Mouse (Mus musculus) forebrain, embryonic 13.5 days (tissue): ENCODE measurements at regions not wholly inside any gene's neighbourhood (a gene's known extent, or its start where the extent isn't known, plus 50 kb on each side); places are given as distances from the start of the nearest gene placed in this dataset.
A peak's percentile ranks its signal among the peaks of the same experiment; 100 is the strongest.

Source experiments
- ATAC-seq: fragments of 200-750 bp; cut with Nextera tagmentation; 2 replicates; pipeline ENCODE4 v1.8.0; 2017
- H3K27ac ChIP-seq: fragments of 300-500 bp; sonication (generic); 2 replicates; pipeline ENCODE4 v1.5.1; 2015; ENCODE audit warnings: inconsistent platforms, mild to moderate bottlenecking, moderate library complexity
- H3K27me3 ChIP-seq: fragments of 300-500 bp; sonication (generic); 2 replicates; pipeline ENCODE4 v1.6.1; 2015; ENCODE audit warnings: mild to moderate bottlenecking, inconsistent platforms
- H3K36me3 ChIP-seq: fragments of 300-500 bp; sonication (generic); 2 replicates; pipeline ENCODE4 v1.6.1; 2015; ENCODE audit warnings: mild to moderate bottlenecking, inconsistent platforms; ENCODE audit not compliant: poor library complexity, severe bottlenecking
- H3K4me1 ChIP-seq: fragments of 300-500 bp; sonication (generic); 2 replicates; pipeline ENCODE4 v1.6.1; 2015; ENCODE audit warnings: inconsistent platforms
- H3K4me2 ChIP-seq: fragments of 300-500 bp; sonication (generic); 2 replicates; pipeline ENCODE4 v1.6.1; 2015; ENCODE audit warnings: inconsistent platforms, mild to moderate bottlenecking, moderate library complexity
- H3K4me3 ChIP-seq: fragments of 300-500 bp; sonication (generic); 2 replicates; pipeline ENCODE4 v1.5.1; 2015; ENCODE audit warnings: mild to moderate bottlenecking, inconsistent platforms
- H3K9ac ChIP-seq: fragments of 300-500 bp; sonication (generic); 2 replicates; pipeline ENCODE4 v1.6.1; 2015; ENCODE audit warnings: mild to moderate bottlenecking, inconsistent platforms
- H3K9me3 ChIP-seq: fragments of 300-500 bp; sonication (generic); replicated peaks from 2 replicates; pipeline ENCODE4 v1.6.1; 2016; ENCODE audit warnings: inconsistent platforms
- WGBS: fragments of 180-500 bp; shearing (Covaris S2); methylation state at CpG from one replicate; pipeline ENCODE4 v1.1.7; 2015; 5-methylcytosine and 5-hydroxymethylcytosine counted together

DNA sequence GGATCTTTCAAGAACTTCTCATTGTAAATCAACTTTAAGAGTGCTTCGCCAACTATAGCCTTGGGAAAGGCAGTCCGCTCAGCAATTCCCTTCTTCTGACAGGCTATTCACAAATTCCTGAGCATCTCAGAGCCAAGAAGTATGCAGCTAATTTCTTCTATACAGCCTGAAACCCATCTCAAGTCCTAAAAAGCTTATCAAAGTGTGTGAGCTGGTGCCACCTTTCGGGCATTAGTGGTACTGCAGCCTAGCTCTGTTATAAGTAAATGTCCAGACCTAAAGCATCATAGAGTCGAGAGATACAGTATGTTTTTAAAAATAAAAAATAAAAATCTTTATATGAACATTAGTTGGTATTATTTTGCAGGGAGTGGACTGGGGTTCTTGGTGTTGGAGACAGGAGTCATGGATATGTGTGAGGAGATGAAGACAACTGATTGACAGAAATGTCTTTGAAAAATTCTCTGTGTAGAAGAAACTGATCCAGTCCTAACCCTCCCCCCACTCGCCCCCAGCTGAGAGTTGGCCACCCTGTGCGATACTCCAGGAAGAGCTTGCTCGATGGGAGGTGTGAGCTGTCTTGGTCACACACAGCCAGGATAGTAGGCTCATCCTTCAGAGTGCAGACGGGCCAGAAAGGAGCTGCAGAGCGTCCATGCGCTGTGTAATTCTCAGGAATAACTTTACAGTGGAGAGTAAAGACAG is 56.4 kb downstream of the Bod1 start:
- no peaks in the 10 kb centered on the region for H3K9me3 ChIP-seq
- H3K9ac ChIP-seq: no peak overlapping the region
- H3K36me3 ChIP-seq: no peaks in the 10 kb centered on the region
- peak; percentile 68 for ATAC-seq
- H3K4me3 ChIP-seq: no peak overlapping the region
- 56% methylated on average over 10 of the region's 10 CpGs for WGBS
- H3K27ac ChIP-seq: no peak overlapping the region
- H3K27me3 ChIP-seq: no peaks in the 10 kb centered on the region
- no peaks in the 10 kb centered on the region for H3K4me1 ChIP-seq
- no peak overlapping the region for H3K4me2 ChIP-seq

DNA sequence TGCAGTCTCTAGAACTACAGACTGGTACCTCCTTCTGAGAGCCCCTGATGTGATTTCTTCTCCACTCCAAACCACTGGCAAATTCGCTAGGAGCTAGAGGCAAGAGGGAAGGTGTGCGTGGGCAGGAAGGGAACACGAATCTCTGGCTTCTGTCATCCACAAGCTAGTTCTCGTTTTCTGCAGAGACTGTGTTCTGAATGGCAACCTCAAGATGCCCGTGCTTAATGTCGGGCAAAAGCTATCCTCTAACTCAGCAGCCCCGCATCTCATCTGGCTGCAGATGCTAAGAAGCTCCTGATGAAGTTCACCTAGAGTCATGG is 57.3 kb downstream of the Bod1 start:
- ATAC-seq: no peak
- no peak overlapping the region for H3K27ac ChIP-seq
- 88% methylated on average over 7 of the region's 7 CpGs for WGBS
- H3K4me2 ChIP-seq: no peak overlapping the region
- H3K4me3 ChIP-seq: no peak overlapping the region
- H3K27me3 ChIP-seq: no peaks in the 10 kb centered on the region
- no peaks in the 10 kb centered on the region for H3K36me3 ChIP-seq
- H3K4me1 ChIP-seq: no peaks in the 10 kb centered on the region
- no peaks in the 10 kb centered on the region for H3K9me3 ChIP-seq
- H3K9ac ChIP-seq: no peak overlapping the region

DNA sequence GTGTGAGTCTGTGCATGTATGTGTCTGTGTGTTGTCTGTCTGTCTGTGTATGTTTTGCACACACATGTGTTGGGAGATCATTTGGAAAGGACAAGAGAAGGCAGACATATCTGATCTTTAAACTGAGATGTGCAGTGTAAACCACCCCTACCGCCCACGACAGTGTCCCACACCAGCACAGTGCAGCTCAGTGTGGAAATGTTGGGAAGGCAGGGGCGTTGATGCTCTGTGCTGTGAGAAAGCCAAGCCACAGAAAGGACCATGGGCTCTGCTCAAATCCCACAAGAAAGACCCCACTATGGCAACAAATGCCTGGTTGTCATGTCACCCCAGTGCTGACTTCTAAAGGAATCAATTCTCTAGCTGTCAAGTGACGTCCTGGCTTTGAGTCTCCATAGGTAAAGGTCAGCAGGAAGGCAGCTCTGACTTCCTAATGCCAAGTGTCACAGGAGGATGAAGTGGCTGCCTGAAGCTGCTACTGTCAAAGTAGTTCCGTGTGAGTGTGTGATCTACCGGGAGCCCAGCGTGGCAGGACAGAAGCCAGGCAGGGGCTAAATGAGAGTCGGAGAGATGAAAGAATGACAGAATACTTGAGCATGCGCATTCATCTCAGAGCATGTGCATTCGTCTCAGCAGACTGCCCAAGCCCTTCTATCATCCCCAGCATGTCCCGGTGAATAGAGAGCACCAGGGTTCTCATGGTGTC is 57.8 kb downstream of the Bod1 start:
- Histone ChIP-seq H3K9me3 (no peaks in the 10 kb centered on the region), H3K4me3 (no peak overlapping the region), H3K36me3 (no peaks in the 10 kb centered on the region), H3K4me2 (no peak overlapping the region), H3K4me1 (no peaks in the 10 kb centered on the region), H3K27me3 (no peaks in the 10 kb centered on the region), H3K27ac (no peak overlapping the region), H3K9ac (no peak overlapping the region)
- ATAC-seq: no peak
- WGBS: 70% methylated on average over 11 of the region's 11 CpGs

DNA sequence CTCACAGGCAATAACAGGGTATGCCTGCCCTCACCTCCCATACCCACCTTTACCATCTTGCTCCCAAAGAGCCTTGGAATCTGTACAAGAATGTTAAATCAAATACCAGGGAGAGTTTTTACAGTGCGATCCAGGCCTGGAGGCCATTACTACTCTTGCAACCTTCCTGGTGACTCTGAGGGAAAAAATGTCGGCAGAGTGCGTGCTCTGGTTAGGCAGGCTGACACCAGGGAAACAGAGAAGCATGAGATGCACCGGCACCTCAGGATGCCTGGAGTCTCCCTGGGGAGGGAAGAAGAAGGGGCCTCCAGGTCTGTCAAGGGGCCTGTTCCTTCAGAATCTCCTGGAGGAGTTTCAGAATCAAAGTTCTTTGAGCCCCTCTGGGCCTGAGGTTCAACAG is 63.2 kb downstream of the Bod1 start:
- H3K4me1 ChIP-seq: no peaks in the 10 kb centered on the region
- no peaks in the 10 kb centered on the region for H3K36me3 ChIP-seq
- WGBS: 90% methylated on average over 4 of the region's 4 CpGs
- no peak overlapping the region for H3K27ac ChIP-seq
- H3K9me3 ChIP-seq: no peaks in the 10 kb centered on the region
- no peak overlapping the region for H3K4me2 ChIP-seq
- H3K4me3 ChIP-seq: no peak overlapping the region
- H3K27me3 ChIP-seq: no peaks in the 10 kb centered on the region
- no peak for ATAC-seq
- no peak overlapping the region for H3K9ac ChIP-seq

DNA sequence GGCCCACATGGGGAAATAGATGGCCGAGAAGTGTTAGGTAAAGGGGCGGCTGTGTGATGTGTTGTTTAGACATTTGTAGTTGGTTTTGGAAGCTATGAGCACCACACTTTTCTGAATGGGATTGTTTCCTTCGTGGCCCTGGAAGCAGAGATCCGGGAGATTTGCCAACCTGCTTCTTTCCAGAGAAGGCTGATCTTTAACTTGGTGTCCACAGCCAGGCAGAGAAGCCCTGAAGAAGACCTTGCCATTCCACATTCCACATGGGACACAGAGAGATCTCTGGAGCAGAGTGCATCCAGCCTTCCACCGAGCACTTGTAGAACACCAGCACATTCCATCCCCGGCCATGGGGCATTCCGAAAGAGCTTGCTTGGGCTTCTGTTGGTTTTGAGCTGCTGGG is 70.2 kb downstream of the Bod1 start:
- no peak for ATAC-seq
- Histone ChIP-seq H3K27me3 (no peaks in the 10 kb centered on the region), H3K36me3 (no peaks in the 10 kb centered on the region), H3K9me3 (no peaks in the 10 kb centered on the region), H3K27ac (no peak overlapping the region), H3K4me1 (no peaks in the 10 kb centered on the region), H3K4me2 (no peak overlapping the region), H3K9ac (no peak overlapping the region), H3K4me3 (no peak overlapping the region)
- 90% methylated on average over 7 of the region's 7 CpGs for WGBS

DNA sequence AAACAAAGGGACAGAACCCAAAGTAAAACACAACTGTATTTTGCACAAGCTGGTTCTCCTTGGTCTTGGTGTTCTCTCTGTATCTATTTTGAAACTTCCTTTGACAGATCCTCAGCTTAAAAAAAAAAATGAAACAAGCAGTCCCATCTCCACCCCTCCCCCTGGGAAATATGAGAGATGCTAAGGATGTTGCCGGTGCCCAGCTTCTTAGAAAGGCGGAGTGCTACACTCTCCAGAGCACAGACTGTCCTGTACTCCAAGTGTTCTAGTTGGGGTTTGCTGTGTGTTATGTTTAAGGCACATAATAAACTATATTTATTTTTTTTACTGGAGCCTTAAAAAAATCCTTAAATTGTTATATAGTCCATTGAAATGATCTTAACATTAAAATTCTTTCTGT is 78.1 kb downstream of the Bod1 start:
- no peaks in the 10 kb centered on the region for H3K27me3 ChIP-seq

DNA sequence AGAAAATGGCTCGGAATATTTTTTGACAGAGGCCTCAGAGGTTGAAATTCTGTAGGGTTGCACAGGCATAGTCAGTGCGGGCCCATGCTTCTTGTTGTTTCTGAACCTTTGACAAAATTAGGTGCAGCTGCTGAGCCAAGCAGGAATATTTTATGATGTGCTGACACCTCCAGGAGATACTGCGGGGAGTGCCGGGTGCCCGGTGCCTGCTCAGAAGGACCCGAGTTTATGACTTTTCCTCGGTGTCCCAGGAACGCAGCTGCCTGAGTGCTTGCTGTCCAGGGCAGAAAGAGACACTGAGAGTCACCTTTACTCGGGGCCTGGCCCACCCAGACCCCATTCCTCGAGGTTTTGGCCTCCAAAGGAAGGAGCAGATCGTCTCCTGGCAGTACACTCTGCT is 79.6 kb downstream of the Bod1 start:
- whole genome bisulfite sequencing: 85% methylated on average over 11 of the region's 11 CpGs
- H3K36me3 ChIP-seq: no peaks in the 10 kb centered on the region
- H3K4me2 ChIP-seq: no peak overlapping the region
- H3K9me3 ChIP-seq: no peaks in the 10 kb centered on the region
- H3K27ac ChIP-seq: no peak overlapping the region
- H3K27me3 ChIP-seq: no peaks in the 10 kb centered on the region
- no peak overlapping the region for H3K9ac ChIP-seq
- ATAC-seq: no peak
- H3K4me1 ChIP-seq: no peaks in the 10 kb centered on the region
- H3K4me3 ChIP-seq: no peak overlapping the region

More for the DNA sequence above, 78.1 kb downstream of the Bod1 start:
- Histone ChIP-seq H3K4me3 (no peak overlapping the region), H3K9me3 (no peaks in the 10 kb centered on the region), H3K4me1 (no peaks in the 10 kb centered on the region), H3K27ac (no peak overlapping the region), H3K36me3 (no peaks in the 10 kb centered on the region), H3K4me2 (no peak overlapping the region), H3K9ac (no peak overlapping the region)
- ATAC-seq: no peak
- 90% methylated on average over 2 of the region's 2 CpGs for WGBS

DNA sequence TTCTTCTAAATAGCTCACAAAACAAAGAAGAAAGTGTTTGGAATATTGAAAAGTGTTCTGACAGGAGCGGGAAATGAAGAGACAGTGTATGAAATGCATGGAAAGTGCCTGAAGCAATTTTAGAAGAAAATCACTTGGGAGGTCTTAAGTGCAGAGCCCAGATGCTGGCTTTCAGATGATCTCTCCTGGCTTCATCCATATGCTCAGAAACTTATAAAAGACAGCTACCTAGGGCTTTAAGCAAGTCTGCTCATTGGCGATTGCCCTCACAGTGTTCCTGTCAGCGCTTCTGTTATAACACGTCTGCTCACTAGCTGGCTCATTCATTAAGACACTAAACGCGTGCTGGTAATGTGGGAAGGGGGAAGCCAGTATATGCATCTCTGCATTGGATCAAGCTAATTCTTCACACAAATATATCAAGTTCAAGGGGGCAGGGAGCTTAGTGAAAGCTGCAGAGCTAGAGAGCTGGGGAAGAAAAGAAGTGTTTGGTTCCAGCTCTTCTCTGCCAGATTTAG is 80.6 kb downstream of the Bod1 start:
- Histone ChIP-seq H3K4me3 (no peak overlapping the region), H3K9ac (no peak overlapping the region), H3K36me3 (no peaks in the 10 kb centered on the region), H3K9me3 (no peaks in the 10 kb centered on the region), H3K27ac (no peak overlapping the region), H3K4me2 (no peak overlapping the region), H3K4me1 (no peaks in the 10 kb centered on the region), H3K27me3 (no peaks in the 10 kb centered on the region)
- 71% methylated on average over 6 of the region's 6 CpGs for WGBS
- no peak for ATAC-seq

DNA sequence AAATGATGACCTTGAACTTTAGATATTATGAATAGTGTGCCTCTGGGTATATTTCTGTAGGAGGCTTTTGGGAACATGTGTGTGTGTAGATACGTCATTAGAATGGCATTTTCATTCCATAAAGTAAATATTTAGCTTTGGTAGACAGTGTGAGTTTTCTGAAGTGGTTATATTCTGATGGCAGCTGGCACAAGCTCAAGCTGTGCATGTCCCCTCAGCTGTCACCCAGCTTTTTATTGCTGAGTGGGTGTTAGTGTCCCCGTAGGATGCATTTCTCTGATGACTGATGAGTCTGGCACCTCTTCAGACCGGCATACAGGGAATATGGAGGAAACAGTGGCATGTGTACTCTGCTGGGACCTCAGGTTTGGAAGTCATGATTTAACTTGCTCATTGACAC is 96.7 kb downstream of the Bod1 start:
- Histone ChIP-seq H3K9me3 (no peaks in the 10 kb centered on the region), H3K4me1 (no peaks in the 10 kb centered on the region), H3K4me3 (no peak overlapping the region), H3K27me3 (no peaks in the 10 kb centered on the region), H3K36me3 (no peaks in the 10 kb centered on the region), H3K9ac (no peak overlapping the region), H3K4me2 (no peak overlapping the region), H3K27ac (no peak overlapping the region)
- WGBS: 81% methylated on average over 3 of the region's 3 CpGs
- ATAC-seq: no peak

DNA sequence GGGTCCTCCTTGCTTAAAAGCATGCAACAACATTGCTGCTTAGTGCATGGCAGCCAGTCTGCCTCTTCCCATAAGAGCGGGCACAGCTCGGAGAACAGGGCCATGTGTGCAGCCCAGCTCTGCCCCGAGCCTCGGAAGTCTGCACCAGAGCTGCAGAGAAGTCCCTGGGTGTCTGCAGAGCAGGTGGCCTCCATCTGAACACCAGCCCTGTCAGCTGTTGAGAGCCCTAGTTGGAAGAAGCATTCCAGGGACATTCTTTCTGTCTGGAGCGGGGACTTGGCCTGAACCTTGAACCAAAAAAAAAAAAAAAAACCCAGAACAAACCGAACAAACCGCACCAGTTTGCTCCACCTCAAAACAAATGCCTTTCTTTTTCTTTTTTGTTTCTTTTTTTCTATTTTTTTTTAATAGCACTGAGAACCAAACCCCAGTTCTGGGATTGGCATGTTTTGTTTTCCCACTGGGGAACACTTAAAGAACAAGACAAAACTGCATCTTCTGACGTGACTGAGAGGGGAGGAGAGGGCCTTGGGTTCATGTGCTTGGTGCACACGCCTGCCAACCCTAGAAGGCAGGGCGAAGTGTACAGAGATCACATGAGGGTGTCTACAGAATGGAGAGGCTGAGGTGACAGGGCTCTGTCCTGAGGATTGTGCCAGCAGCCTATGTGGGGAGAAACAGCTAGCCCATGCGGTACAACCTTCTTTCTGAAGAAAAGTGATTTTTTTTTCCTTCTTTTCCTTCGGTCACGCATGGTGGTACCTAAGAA is 106.8 kb downstream of the Bod1 start:
- Histone ChIP-seq H3K27me3 (no peaks in the 10 kb centered on the region), H3K4me1 (no peaks in the 10 kb centered on the region), H3K4me3 (no peak overlapping the region), H3K9ac (no peak overlapping the region), H3K4me2 (no peak overlapping the region), H3K36me3 (no peaks in the 10 kb centered on the region), H3K27ac (no peak overlapping the region), H3K9me3 (no peaks in the 10 kb centered on the region)
- WGBS: 85% methylated on average over 13 of the region's 13 CpGs
- ATAC-seq: no peak

DNA sequence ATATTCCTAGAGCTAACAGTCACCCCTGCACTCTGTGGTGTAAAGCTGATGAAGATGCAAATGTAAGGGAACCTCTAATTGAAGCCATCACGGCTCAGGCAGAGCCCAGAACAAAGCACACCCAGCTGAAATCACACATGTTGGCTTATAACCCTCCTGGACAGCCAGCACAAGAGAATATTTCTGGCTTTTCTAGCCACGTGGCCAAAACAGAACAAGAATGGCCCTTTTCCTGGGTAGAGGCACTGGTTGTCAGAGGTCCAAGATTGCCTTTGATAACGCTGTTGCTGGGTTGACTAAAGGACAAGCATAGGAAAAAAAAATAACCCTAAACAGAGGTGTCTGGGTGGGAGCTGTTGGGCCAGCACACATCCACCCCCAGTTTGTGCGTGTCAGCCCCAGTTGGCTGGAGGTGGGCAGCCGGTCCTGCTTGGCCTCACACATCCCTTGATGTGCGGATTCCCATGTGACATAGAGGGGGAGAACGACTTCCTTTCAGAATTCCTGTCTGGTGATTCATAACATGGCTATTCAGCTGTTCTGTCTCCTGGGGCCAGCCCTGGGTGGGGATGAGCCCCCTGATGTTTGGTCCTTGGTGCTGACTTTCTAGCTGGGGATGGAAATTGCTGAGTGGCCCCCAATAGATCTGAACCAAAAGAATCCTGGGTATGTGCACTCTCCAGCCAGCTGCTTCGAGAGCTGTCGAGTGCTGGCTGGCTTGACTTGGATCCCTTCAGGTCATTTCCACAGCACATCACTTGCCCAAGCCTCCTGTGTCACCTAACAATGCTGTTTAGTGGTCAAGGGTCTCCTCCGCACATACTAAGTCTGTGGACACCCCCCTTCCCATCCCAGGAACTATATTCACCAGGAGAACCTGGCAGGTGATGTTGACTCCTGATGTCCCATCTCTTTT is 107.6 kb downstream of the Bod1 start:
- Histone ChIP-seq H3K27me3 (no peaks in the 10 kb centered on the region), H3K36me3 (no peaks in the 10 kb centered on the region), H3K4me2 (no peak overlapping the region), H3K9me3 (no peaks in the 10 kb centered on the region), H3K4me1 (no peaks in the 10 kb centered on the region), H3K4me3 (no peak overlapping the region), H3K9ac (no peak overlapping the region), H3K27ac (no peak overlapping the region)
- no peak for ATAC-seq
- WGBS: 79% methylated on average over 10 of the region's 10 CpGs

DNA sequence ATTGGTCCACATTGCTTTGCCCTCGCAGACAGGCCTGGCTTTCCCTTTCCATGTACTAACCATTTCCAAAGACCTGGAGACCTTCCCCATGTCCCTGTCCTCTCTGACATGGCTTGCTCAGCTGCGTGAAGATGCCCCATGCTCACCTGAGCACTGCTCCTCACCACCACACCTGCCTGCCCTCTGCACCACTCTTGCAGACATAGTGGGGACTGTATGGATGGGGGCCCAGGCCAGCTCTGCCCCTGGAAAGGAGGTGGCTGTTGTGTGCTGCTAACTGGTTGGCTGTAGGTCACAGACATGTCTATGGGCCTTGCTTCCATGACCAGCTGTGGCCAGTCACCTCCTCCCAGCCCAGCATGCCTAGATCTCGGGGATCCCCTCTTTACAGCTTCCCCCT is 108.7 kb downstream of the Bod1 start:
- no peak for ATAC-seq
- Histone ChIP-seq H3K4me2 (no peak overlapping the region), H3K27ac (no peak overlapping the region), H3K36me3 (no peaks in the 10 kb centered on the region), H3K4me3 (no peak overlapping the region), H3K9ac (no peak overlapping the region), H3K4me1 (no peaks in the 10 kb centered on the region), H3K9me3 (no peaks in the 10 kb centered on the region), H3K27me3 (no peaks in the 10 kb centered on the region)
- WGBS: 80% methylated on average over 3 of the region's 3 CpGs
